Mouse (Mus musculus) embryonic facial prominence, embryonic 10.5 days (tissue): ENCODE results near the gene Lmntd2. TPM values are rescaled to one million over a fixed set of nuclear protein-coding genes. Genes with fewer than 3 reads are reported as not detected.

ENCODE experiments used
- DNase-seq: peaks from one replicate; pipeline ENCODE4 v3.0.0-alpha.2; 2017; ENCODE audit warnings: low spot score
- H3K27ac ChIP-seq: fragments of 300-500 bp; sonication (generic); replicated peaks from 2 replicates; pipeline ENCODE4 v1.5.1; 2016; ENCODE audit warnings: mild to moderate bottlenecking
- H3K27me3 ChIP-seq: fragments of 300-500 bp; sonication (generic); replicated peaks from 2 replicates; pipeline ENCODE4 v1.6.1; 2016; ENCODE audit warnings: low read depth, mild to moderate bottlenecking; ENCODE audit not compliant: poor library complexity, severe bottlenecking
- H3K36me3 ChIP-seq: fragments of 300-500 bp; sonication (generic); replicated peaks from 2 replicates; pipeline ENCODE4 v1.6.1; 2016; ENCODE audit warnings: mild to moderate bottlenecking, moderate library complexity
- H3K4me1 ChIP-seq: fragments of 300-500 bp; sonication (generic); 2 replicates; pipeline ENCODE4 v1.6.1; 2016
- H3K4me3 ChIP-seq: fragments of 300-500 bp; sonication (generic); 2 replicates; pipeline ENCODE4 v1.5.1; 2016; ENCODE audit warnings: mild to moderate bottlenecking, moderate library complexity
- H3K9me3 ChIP-seq: fragments of 300-500 bp; sonication (generic); 2 replicates; pipeline ENCODE4 v1.6.1; 2016; ENCODE audit warnings: mild to moderate bottlenecking
- WGBS: fragments of 180-500 bp; shearing (Covaris S2); methylation state at CpG from one replicate; pipeline ENCODE4 v1.1.7; 2016; 5-methylcytosine and 5-hydroxymethylcytosine counted together
- polyA plus RNA-seq: library from polyadenylated mRNA; unstranded; fragments of >200 nt; fragmentation: Nextera tagmentation; extraction: Ambion mirVana; gene quantifications from 2 replicates; pipeline ENCODE4 v1.2.1, GENCODE M21; 2016

Gene Lmntd2
- polyA plus RNA-seq, 1 experiment from 2014 or later: 5.3 TPM

GRCm38 (mm10) chr7:141222126-141222467 is 8.2 kb upstream of the Lmntd2 start:
- H3K4me1 ChIP-seq: peaks cover 44% of the 10 kb centered on the region
- no peak for DNase-seq
- 14% methylated on average over 8 of the region's 8 CpGs for WGBS
- peak overlapping the region; percentile 58 for H3K4me3 ChIP-seq
- peaks cover 29% of the 10 kb centered on the region for H3K36me3 ChIP-seq
- no peaks in the 10 kb centered on the region for H3K9me3 ChIP-seq
- H3K27ac ChIP-seq: peak overlapping the region; percentile 92
- no peaks in the 10 kb centered on the region for H3K27me3 ChIP-seq

GRCm38 (mm10) chr7:141221249-141222125 is 7.6 kb upstream of the Lmntd2 start:
- H3K4me3 ChIP-seq: peak overlapping the region; percentile 58
- WGBS: 4% methylated on average over 44 of the region's 44 CpGs
- H3K27me3 ChIP-seq: no peaks in the 10 kb centered on the region
- peaks cover 50% of the 10 kb centered on the region for H3K4me1 ChIP-seq
- H3K36me3 ChIP-seq: peaks cover 32% of the 10 kb centered on the region
- no peaks in the 10 kb centered on the region for H3K9me3 ChIP-seq
- peak; percentile 100 for DNase-seq
- peak overlapping the region; percentile 92 for H3K27ac ChIP-seq

- Histone ChIP-seq H3K36me3 (peaks cover 32% of the 10 kb centered on the region), H3K27me3 (no peaks in the 10 kb centered on the region), H3K4me1 (peaks cover 57% of the 10 kb centered on the region), H3K9me3 (no peaks in the 10 kb centered on the region), H3K27ac (0 out of 2 replicates have a peak overlapping the region, but pooled peaks have one; percentile 92), H3K4me3 (peak overlapping the region; percentile 58; the same call in 1 of the 2 replicates)
- no peak for DNase-seq
- WGBS: 68% methylated on average over 1 of the region's 1 CpGs
Measured at GRCm38 (mm10) chr7:141220377-141220776, 6.5 kb upstream of the Lmntd2 start.

DNA sequence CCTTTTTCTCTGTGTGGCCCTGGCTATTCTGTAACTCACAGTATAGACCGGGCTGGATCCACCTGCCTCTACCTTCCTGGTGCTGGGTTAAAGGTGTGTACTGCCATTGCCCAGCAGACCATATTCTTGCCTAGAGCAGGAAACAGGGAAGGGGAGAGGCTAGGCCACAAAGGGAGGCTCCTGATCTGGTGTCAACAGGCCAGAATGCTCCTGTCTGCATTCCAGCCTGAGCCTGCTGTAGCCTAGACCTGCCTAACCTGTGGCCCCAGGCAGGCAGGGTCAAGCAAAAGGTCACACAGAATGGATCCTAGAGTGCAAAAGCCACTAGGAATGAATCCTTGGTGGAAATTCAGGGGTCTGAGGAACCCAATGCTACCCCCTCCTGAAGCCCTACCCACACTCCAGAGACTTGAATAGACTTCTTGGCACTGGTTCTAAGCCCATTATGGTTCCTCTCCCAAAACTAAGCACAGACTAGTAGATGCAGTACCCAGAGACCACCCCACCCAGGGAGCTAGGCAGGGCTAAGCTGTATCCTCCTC is 5.7 kb upstream of the Lmntd2 start:
- H3K4me3 ChIP-seq: no peak overlapping the region
- H3K27me3 ChIP-seq: no peaks in the 10 kb centered on the region
- no peak for DNase-seq
- no peaks in the 10 kb centered on the region for H3K9me3 ChIP-seq
- no peak overlapping the region for H3K27ac ChIP-seq
- H3K36me3 ChIP-seq: peaks cover 32% of the 10 kb centered on the region
- 81% methylated on average over 1 of the region's 1 CpGs for WGBS
- peaks cover 64% of the 10 kb centered on the region for H3K4me1 ChIP-seq

GRCm38 (mm10) chr7:141218557-141219133 is 4.8 kb upstream of the Lmntd2 start:
- H3K4me1 ChIP-seq: peaks cover 73% of the 10 kb centered on the region
- WGBS: 90% methylated on average over 5 of the region's 5 CpGs

DNA sequence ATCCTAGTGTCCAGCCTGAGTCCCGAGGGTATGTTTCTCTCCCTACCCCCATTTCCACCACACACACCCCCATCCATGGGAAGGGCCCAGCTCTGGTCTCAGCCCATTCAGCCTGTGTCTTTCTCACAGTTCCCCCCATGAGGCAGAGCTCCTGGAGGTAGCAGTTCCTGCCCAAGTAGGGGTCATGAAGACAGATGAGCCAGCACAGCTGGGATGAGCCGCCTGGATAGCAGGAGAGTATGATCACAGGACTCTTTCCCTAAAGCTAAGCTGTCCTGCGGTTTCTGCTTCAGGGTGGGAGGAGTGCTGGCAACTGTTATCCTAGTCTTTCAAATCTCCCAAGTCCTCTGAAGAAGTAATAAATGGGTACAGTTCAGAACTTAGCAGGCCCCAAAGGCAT is 4.3 kb upstream of the Lmntd2 start:
- Histone ChIP-seq H3K9me3 (no peaks in the 10 kb centered on the region), H3K27me3 (no peaks in the 10 kb centered on the region), H3K4me1 (peaks cover 78% of the 10 kb centered on the region), H3K36me3 (peaks cover 32% of the 10 kb centered on the region), H3K27ac (no peak overlapping the region), H3K4me3 (0 out of 2 replicates have a peak overlapping the region, but pooled peaks have one; percentile 77)
- no peak for DNase-seq
- WGBS: 92% methylated on average over 3 of the region's 3 CpGs

More at GRCm38 (mm10) chr7:141218557-141219133, 4.8 kb upstream of the Lmntd2 start:
- Histone ChIP-seq H3K9me3 (no peaks in the 10 kb centered on the region), H3K27ac (0 out of 2 replicates have a peak overlapping the region, but pooled peaks have one; percentile 20), H3K27me3 (no peaks in the 10 kb centered on the region), H3K4me3 (no peak overlapping the region), H3K36me3 (peaks cover 32% of the 10 kb centered on the region)
- no peak for DNase-seq

- Histone ChIP-seq H3K27ac (peak overlapping the region; percentile 95; the same call in 1 of the 2 replicates), H3K4me1 (peaks cover 80% of the 10 kb centered on the region), H3K9me3 (no peaks in the 10 kb centered on the region), H3K4me3 (peak overlapping the region; percentile 77; the same call in 1 of the 2 replicates), H3K27me3 (no peaks in the 10 kb centered on the region), H3K36me3 (peaks cover 32% of the 10 kb centered on the region)
- no peak for DNase-seq
- WGBS: 91% methylated on average over 17 of the region's 17 CpGs
Measured at GRCm38 (mm10) chr7:141217343-141218013, 3.6 kb upstream of the Lmntd2 start.

DNA sequence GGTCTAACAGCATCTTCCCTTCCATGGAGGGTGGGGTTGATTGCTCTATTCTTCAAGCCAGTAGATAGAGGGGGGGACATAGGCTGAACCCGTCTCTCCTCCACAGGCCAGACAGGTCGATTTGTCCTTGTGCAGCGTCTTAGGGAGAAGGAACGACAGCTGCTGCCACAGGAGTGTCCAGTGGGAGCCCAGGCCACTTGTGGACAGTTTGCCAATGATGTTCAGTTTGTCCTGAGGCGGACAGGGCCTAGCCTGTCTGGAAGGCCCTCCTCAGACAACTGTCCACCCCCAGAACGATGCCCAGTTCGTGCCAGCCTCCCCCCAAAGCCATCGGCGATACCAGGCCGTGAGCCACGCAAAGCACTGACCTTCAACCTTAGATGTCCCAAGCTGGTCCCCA is 3.0 kb upstream of the Lmntd2 start:
- no peak for DNase-seq
- peak overlapping the region; percentile 77 for H3K4me3 ChIP-seq
- peaks cover 75% of the 10 kb centered on the region for H3K4me1 ChIP-seq
- no peaks in the 10 kb centered on the region for H3K9me3 ChIP-seq
- H3K27ac ChIP-seq: peak overlapping the region; percentile 95; the same call in 1 of the 2 replicates
- 90% methylated on average over 11 of the region's 11 CpGs for WGBS
- no peaks in the 10 kb centered on the region for H3K27me3 ChIP-seq
- peaks cover 32% of the 10 kb centered on the region for H3K36me3 ChIP-seq

- Histone ChIP-seq H3K27me3 (no peaks in the 10 kb centered on the region), H3K4me3 (peak overlapping the region; percentile 77), H3K4me1 (peaks cover 70% of the 10 kb centered on the region), H3K27ac (peak overlapping the region; percentile 95), H3K36me3 (peaks cover 32% of the 10 kb centered on the region), H3K9me3 (no peaks in the 10 kb centered on the region)
- under 1% methylated on average over 42 of the region's 42 CpGs for WGBS
- no peak for DNase-seq
Measured at GRCm38 (mm10) chr7:141215880-141216733, 2.2 kb upstream of the Lmntd2 start.

DNA sequence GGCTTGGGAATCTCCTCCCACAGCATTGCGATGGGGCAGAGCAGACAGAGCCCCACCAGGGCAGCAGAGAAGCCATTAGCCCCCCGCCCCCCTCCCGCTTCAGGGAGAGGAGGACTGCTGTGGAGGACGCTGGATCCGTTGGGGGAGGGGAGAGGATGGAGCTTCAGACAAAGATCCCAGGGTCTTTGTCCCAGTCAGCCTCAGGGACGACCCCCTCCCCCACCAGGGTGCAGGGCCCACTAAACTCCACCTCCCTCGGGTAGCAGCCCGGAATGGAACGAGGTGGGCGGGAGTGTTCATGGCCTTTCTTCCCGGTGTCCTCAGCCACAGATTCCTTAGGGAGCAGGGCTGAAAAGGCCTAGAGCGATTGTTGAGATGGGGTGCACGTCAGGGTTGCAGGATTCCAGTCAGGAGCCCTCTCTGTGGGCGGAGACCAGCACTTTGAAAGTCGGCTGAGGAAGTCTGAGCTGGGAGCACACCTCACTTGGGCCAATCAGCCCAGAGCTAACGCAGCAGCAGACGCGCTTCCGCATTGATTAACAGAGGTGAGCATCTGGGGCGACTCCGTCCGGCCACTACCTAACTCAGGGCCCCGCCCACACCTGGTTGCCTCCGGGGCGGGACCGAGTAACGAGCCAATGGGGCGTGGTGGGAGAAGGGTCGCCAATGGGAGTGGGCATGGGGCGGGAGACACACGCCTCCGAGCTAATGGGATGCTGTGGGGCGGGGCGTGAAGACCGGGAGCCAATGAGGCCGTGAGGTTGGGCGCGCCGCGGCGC is 1.4 kb upstream of the Lmntd2 start, which contains the start of gene Rassf7:
TSS of gene Rassf7 (plus strand) at position 760 of the 779 bp plus-strand sequence.
- no peaks in the 10 kb centered on the region for H3K27me3 ChIP-seq
- H3K4me3 ChIP-seq: peak within 1 kb of the TSS; percentile 77
- peaks cover 64% of the 10 kb centered on the region for H3K4me1 ChIP-seq
- peak; percentile 99 for DNase-seq
- WGBS: under 1% methylated on average over 41 of the region's 41 CpGs
- no peaks in the 10 kb centered on the region for H3K9me3 ChIP-seq
- peaks cover 32% of the 10 kb centered on the region for H3K36me3 ChIP-seq
- H3K27ac ChIP-seq: peak within 1 kb of the TSS; percentile 95

GRCm38 (mm10) chr7:141214310-141214709 is 430 bp upstream of the Lmntd2 start:
- WGBS: 76% methylated on average over 3 of the region's 3 CpGs
- peak overlapping the region; percentile 77 for H3K4me3 ChIP-seq
- peak overlapping the region; percentile 95 for H3K27ac ChIP-seq
- DNase-seq: no peak
- no peaks in the 10 kb centered on the region for H3K9me3 ChIP-seq
- peaks cover 25% of the 10 kb centered on the region for H3K36me3 ChIP-seq
- H3K4me1 ChIP-seq: peaks cover 60% of the 10 kb centered on the region
- no peaks in the 10 kb centered on the region for H3K27me3 ChIP-seq
